Mouse (Mus musculus) adrenal gland (tissue): Measurements from ENCODE around the gene Pcsk4.

ENCODE experiments used
- intact Hi-C: fragments of 180-260 bp; cut with DNase I; formaldehyde crosslinking; loops from one replicate; pipeline ENCODE4 v1.15.1; 2025
- microRNA-seq, 2 experiments: library from miRNA; unstranded; fragments of <30 nt; microRNA quantifications; one replicate each; pipeline ENCODE4; 2019

Pcsk4 gene

DNA sequence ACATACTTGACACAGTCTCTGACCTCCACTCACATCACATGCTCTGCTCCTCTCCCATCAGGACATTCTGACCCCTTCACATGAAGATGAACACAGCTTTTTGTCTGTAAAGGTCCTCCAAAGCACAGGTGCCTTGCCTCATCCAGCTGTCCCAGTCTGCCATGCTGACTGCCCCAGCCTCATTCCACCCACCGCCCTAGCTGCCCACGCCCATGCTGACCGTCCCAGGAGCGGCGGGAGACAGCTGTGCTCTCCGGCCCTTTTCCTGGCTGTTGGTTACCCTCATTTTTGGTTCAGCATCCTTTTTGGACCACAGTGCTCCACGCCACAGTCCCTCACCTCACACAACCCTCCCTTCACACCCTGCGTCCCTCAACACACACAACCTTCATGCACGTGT, 50.9 kb downstream of the Pcsk4 start:
- intact Hi-C loops, result no loop called here

DNA sequence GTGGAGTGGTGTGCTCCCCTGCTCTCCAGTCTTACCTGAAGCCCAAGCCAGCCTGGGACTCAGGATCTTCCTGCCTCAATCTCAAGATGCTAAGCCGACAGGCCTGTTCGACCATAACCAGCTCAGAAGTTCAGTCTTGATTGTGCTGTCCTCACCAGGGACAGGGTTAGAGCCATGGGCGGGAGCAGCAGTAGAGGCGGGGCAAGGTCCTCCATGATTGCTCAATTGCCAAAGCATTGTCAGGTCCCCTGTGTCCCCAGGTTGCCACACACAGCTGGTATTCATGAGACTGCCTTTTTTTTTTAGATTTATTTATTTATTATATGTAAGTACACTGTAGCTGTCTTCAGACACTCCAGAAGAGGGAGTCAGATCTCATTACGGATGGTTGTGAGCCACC, 53.1 kb downstream of the Pcsk4 start:
- intact Hi-C loops, result no loop called here

DNA sequence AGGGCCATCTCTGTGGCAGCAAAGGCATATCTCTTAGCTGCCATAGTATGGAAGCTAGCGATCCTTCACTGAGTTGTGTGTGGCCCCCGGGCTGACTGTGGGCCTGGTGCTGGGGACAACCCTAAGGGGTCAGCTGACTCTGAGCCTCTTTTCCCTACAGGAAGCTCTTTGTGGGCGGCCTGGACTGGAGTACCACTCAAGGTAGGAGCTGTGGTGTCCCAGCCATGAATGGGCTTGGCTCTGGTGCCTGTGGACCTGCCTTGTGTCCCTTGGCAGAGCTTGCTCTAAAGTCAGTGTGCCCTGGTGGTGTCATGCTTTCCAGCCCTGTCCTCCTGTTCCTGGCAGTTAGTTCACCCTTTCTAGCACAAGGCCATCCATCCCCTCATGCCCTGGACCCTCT, 55.5 kb downstream of the Pcsk4 start:
- intact Hi-C loops, result no loop called here

DNA sequence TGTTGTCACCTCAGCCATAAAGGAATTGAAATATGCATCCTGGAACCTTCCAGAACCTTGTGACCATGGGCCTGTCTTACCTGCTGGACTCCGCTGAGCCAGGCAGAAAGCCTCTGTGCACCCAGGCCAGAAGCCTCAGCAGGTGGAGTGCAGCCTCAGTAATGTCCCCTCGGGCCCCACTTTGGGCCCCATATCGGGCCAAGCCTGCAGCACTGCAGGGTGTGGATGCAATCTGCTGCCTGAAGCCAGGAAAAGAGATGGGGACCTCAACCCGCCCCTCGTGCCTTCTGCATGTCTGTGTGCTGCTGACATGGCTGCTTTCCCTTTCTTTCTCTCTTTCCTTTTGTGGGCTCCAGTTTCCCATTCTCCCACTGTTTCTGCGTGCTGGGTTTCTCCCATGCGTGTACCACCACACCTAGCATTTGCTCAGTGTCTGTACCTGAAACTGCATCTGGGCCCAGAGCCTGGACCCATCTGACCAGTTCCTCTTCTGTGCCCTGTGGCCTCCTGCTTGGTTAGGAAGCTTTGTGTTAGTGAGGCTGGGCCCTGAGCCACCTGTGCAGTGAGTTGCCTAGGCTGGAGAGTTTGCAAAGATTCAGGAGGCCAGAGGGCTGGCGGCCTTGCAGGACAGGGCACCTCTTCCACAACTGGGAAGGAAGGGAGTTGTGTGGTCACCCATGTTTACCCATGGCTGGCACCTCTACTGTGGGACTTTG, 57.3 kb downstream of the Pcsk4 start:
- intact Hi-C loops, result no loop called here

Small RNA genes within 50 kb of the gene (microRNA-seq; reads per million reads assigned to microRNA genes)
- 0.25 to 0.46 reads per million in 2 experiments for gene Mir6911
